Mouse (Mus musculus): ENCODE measurements around the gene Zmiz1. TPM values are rescaled to one million over a fixed set of nuclear protein-coding genes. Genes with fewer than 3 reads are reported as not detected.

Gene Zmiz1
- total RNA-seq, 2 experiments from 2014 or later, result 83.9 to 111 TPM

GRCm38 (mm10) chr14:25468891-25469529 lies 10.0 kb downstream of the Zmiz1 start:
- DNase-seq (ENCODE audit: low spot score in 2 of 2), result no peak
- intact Hi-C loops (cut with DNase I), result no loop called here

- intact Hi-C loops (cut with DNase I), result no loop called here
- DNase-seq (ENCODE audit: low spot score in 2 of 2), result no peak
These were observed 11.3 kb downstream of the Zmiz1 start for GRCm38 (mm10) chr14:25470224-25470805.

- DNase-seq (ENCODE audit: low spot score in 2 of 2), result no peak
- intact Hi-C loops (cut with DNase I), result no loop called here
These were observed 12.1 kb downstream of the Zmiz1 start for GRCm38 (mm10) chr14:25471035-25471434.

- intact Hi-C loops (cut with DNase I), result no loop called here
These were observed 13.3 kb downstream of the Zmiz1 start for GRCm38 (mm10) chr14:25472096-25472861.

GRCm38 (mm10) chr14:25472981-25473649 lies 14.1 kb downstream of the Zmiz1 start:
- intact Hi-C loops (cut with DNase I), result no loop called here
- no peak for DNase-seq (ENCODE audit: low spot score in 2 of 2)

More at GRCm38 (mm10) chr14:25472096-25472861, 13.3 kb downstream of the Zmiz1 start:
- no peak for DNase-seq (ENCODE audit: low spot score in 2 of 2)

GRCm38 (mm10) chr14:25474017-25474416 lies 15.0 kb downstream of the Zmiz1 start:
- DNase-seq (ENCODE audit: low spot score in 2 of 2), result no peak
- intact Hi-C loops (cut with DNase I), result no loop called here

- intact Hi-C loops (cut with DNase I), result no loop called here
These were observed 15.7 kb downstream of the Zmiz1 start for GRCm38 (mm10) chr14:25474732-25475131.

GRCm38 (mm10) chr14:25476048-25476447 lies 17.1 kb downstream of the Zmiz1 start:
- no peak for DNase-seq (ENCODE audit: low spot score in 2 of 2)
- intact Hi-C loops (cut with DNase I), result no loop called here

More at GRCm38 (mm10) chr14:25474732-25475131, 15.7 kb downstream of the Zmiz1 start:
- DNase-seq (ENCODE audit: low spot score in 2 of 2), result no peak

- intact Hi-C loops (cut with DNase I), result no loop called here
- no peak for DNase-seq (ENCODE audit: low spot score in 2 of 2)
These were observed 17.5 kb downstream of the Zmiz1 start for GRCm38 (mm10) chr14:25476453-25476852.

GRCm38 (mm10) chr14:25477268-25477667 lies 18.3 kb downstream of the Zmiz1 start:
- intact Hi-C loops (cut with DNase I), result no loop called here
- DNase-seq (ENCODE audit: low spot score in 2 of 2), result no peak

- intact Hi-C loops (cut with DNase I), result no loop called here
- DNase-seq (ENCODE audit: low spot score in 2 of 2), result no peak
These were observed 19.3 kb downstream of the Zmiz1 start for GRCm38 (mm10) chr14:25478257-25478656.

- intact Hi-C loops (cut with DNase I), result no loop called here
- no peak for DNase-seq (ENCODE audit: low spot score in 2 of 2)
These were observed 19.8 kb downstream of the Zmiz1 start for GRCm38 (mm10) chr14:25478755-25479154.

GRCm38 (mm10) chr14:25479841-25480252 lies 20.9 kb downstream of the Zmiz1 start:
- intact Hi-C loops (cut with DNase I), result no loop called here

GRCm38 (mm10) chr14:25480443-25480842 lies 21.5 kb downstream of the Zmiz1 start:
- intact Hi-C loops (cut with DNase I), result no loop called here
- no peak for DNase-seq (ENCODE audit: low spot score in 2 of 2)

More at GRCm38 (mm10) chr14:25479841-25480252, 20.9 kb downstream of the Zmiz1 start:
- no peak for DNase-seq (ENCODE audit: low spot score in 2 of 2)

GRCm38 (mm10) chr14:25480916-25481666 lies 22.1 kb downstream of the Zmiz1 start:
- intact Hi-C loops (cut with DNase I), result no loop called here
- DNase-seq (ENCODE audit: low spot score in 2 of 2), result peak in 1 of 2 experiments; percentile 23

GRCm38 (mm10) chr14:25481667-25482331 lies 22.8 kb downstream of the Zmiz1 start:
- intact Hi-C loops (cut with DNase I), result no loop called here

GRCm38 (mm10) chr14:25482404-25482803 lies 23.4 kb downstream of the Zmiz1 start:
- no peak for DNase-seq (ENCODE audit: low spot score in 2 of 2)
- intact Hi-C loops (cut with DNase I), result no loop called here

More at GRCm38 (mm10) chr14:25481667-25482331, 22.8 kb downstream of the Zmiz1 start:
- no peak for DNase-seq (ENCODE audit: low spot score in 2 of 2)

GRCm38 (mm10) chr14:25483285-25483684 lies 24.3 kb downstream of the Zmiz1 start:
- intact Hi-C loops (cut with DNase I), result no loop called here
- DNase-seq (ENCODE audit: low spot score in 2 of 2), result no peak

- intact Hi-C loops (cut with DNase I), result no loop called here
- DNase-seq (ENCODE audit: low spot score in 2 of 2), result no peak
These were observed 25.1 kb downstream of the Zmiz1 start for GRCm38 (mm10) chr14:25484049-25484448.
